Mouse (Mus musculus) liver, adult 2 months (tissue): ENCODE measurements around the gene 5730522E02Rik. TPM values are rescaled to one million over a fixed set of nuclear protein-coding genes. Genes with fewer than 3 reads are reported as not detected.

Experiments
- DNase-seq: peaks from one replicate; pipeline ENCODE4 v3.0.0-alpha.2; 2011; ENCODE audit warnings: low read depth, low spot score; ENCODE audit errors: extremely low read depth
- H3K27ac ChIP-seq: fragments of 200-500 bp; replicated peaks from 2 replicates; pipeline ENCODE4 v1.5.1; 2012; ENCODE audit warnings: low read depth, mild to moderate bottlenecking, control low read depth, inconsistent platforms, low read length; ENCODE audit not compliant: insufficient read depth
- H3K27me3 ChIP-seq: fragments of 200-500 bp; 2 replicates; pipeline ENCODE4 v1.6.1; 2012; ENCODE audit warnings: mild to moderate bottlenecking, moderate library complexity, low read length, inconsistent platforms; ENCODE audit not compliant: control insufficient read depth, insufficient read depth
- H3K36me3 ChIP-seq: fragments of 200-500 bp; 2 replicates; pipeline ENCODE4 v1.6.1; 2012; ENCODE audit warnings: low read length, inconsistent platforms; ENCODE audit not compliant: control insufficient read depth, insufficient read depth
- H3K4me1 ChIP-seq: fragments of 200-500 bp; 2 replicates; pipeline ENCODE4 v1.6.1; 2011; ENCODE audit warnings: low read length; ENCODE audit not compliant: control insufficient read depth, insufficient read depth
- H3K4me3 ChIP-seq: fragments of 200-500 bp; 2 replicates; pipeline ENCODE4 v1.5.1; 2011; ENCODE audit warnings: low read depth, mild to moderate bottlenecking, control low read depth, low read length, moderate library complexity; ENCODE audit not compliant: insufficient read depth
- H3K79me2 ChIP-seq: fragments of 200-500 bp; 2 replicates; pipeline ENCODE4 v1.6.1; 2012; ENCODE audit warnings: inconsistent platforms, mild to moderate bottlenecking, low read length, moderate library complexity; ENCODE audit not compliant: control insufficient read depth, insufficient read depth
- H3K9ac ChIP-seq: fragments of 200-500 bp; 2 replicates; pipeline ENCODE4 v1.6.1; 2012; ENCODE audit warnings: low read depth, mild to moderate bottlenecking, control low read depth, inconsistent platforms, low read length
- CTCF ChIP-seq: fragments of 200-500 bp; IDR thresholded peaks from 2 replicates; pipeline ENCODE4 v1.5.1; 2011; ENCODE audit warnings: low read depth, low read length, control low read depth
- POLR2A ChIP-seq: fragments of 200-500 bp; IDR thresholded peaks from 2 replicates; pipeline ENCODE4 v1.6.1; 2011; ENCODE audit warnings: low read length, control low read depth; ENCODE audit not compliant: insufficient read depth; ENCODE audit errors: extremely low read depth
- WGBS: fragments of 180-500 bp; shearing (Covaris S2); methylation state at CpG from one replicate; pipeline ENCODE4 v1.1.7; 2018; 5-methylcytosine and 5-hydroxymethylcytosine counted together
- polyA plus RNA-seq: library from polyadenylated mRNA; depleted of rRNA; stranded (reverse); fragments of >200 nt; gene quantifications from 2 replicates; pipeline ENCODE4 v1.2.3, GENCODE M21; 2012
- total RNA-seq: library from RNA; depleted of rRNA; stranded (reverse); fragments of >200 nt; gene quantifications from 2 replicates; pipeline ENCODE4 v1.2.3, GENCODE M21; 2014

5730522E02Rik gene
- total and polyA plus RNA-seq, 2 experiments = 0.16 to 0.83 TPM

DNA sequence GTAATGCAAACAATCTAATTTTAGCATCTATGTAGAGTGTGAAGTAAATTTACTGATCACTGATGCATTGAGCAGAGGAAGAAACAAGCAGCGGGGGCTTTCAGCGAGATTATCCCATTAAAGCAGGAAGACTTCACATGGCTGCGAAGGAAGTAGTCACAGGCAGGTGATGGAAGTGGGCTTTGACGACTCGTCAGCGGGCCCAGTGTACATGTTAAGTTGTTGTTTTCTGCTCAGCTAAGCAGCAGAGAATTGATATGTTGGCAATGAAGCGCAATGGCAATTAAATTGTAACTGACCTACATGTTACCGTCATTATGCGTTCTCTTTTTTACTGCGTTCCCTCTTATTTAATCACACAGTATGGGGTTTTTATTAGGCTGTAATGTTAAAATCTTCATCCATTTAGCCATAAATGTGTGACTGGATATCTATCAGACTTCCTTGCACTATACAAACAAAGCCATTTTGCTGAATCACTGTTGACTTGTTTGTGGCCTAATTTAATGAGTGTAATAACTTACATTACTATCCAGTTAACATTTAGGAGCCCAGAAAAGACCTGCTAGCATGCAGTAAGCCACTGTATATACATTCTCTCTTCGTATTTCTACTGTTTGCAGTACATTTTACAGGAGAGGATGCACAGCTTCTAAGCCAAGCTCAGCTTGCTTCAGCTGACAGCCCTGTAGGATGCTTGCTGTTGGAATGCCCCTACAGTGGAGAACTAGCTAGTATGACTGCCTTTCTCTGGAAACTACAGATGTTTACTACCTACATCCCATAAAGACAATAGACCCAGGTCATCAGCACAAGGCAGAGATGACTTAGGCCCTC lies 506.0 kb downstream of the 5730522E02Rik start:
- Histone ChIP-seq H3K9ac (no peak overlapping the region), H3K27ac (no peak overlapping the region), H3K36me3 (no peaks in the 10 kb centered on the region), H3K4me3 (no peak overlapping the region), H3K4me1 (no peaks in the 10 kb centered on the region), H3K79me2 (no peaks in the 10 kb centered on the region), H3K27me3 (no peaks in the 10 kb centered on the region)
- whole genome bisulfite sequencing = 78% methylated on average over 11 of the region's 11 CpGs
- no peak for DNase-seq
- TF ChIP-seq POLR2A (no peak), CTCF (no peak)

DNA sequence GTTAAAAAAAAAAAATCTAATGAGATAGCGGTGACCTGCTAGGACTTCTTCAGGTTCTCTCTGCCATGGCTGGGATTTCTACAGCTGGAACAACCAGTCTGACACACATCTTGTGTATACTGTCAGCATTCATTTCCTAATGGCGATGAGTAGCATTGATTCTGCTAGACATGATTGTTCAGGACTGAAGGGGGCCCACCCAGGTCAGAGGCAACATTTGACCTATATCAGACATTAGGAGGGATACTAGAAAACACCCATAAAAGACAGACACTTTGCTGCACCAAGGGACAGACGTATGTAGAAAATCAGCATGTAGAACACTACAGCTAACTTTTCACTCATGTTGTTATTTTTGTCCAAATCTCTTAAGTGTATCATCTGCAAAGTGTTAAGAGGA lies 507.8 kb downstream of the 5730522E02Rik start:
- H3K27ac ChIP-seq = no peak overlapping the region
- 77% methylated on average over 3 of the region's 3 CpGs for WGBS
- DNase-seq = no peak
- TF ChIP-seq POLR2A = no peak
- TF ChIP-seq CTCF = no peak
- no peak overlapping the region for H3K4me3 ChIP-seq
- H3K27me3 ChIP-seq = no peaks in the 10 kb centered on the region
- no peaks in the 10 kb centered on the region for H3K36me3 ChIP-seq
- no peak overlapping the region for H3K9ac ChIP-seq
- no peaks in the 10 kb centered on the region for H3K79me2 ChIP-seq
- H3K4me1 ChIP-seq = no peaks in the 10 kb centered on the region

DNA sequence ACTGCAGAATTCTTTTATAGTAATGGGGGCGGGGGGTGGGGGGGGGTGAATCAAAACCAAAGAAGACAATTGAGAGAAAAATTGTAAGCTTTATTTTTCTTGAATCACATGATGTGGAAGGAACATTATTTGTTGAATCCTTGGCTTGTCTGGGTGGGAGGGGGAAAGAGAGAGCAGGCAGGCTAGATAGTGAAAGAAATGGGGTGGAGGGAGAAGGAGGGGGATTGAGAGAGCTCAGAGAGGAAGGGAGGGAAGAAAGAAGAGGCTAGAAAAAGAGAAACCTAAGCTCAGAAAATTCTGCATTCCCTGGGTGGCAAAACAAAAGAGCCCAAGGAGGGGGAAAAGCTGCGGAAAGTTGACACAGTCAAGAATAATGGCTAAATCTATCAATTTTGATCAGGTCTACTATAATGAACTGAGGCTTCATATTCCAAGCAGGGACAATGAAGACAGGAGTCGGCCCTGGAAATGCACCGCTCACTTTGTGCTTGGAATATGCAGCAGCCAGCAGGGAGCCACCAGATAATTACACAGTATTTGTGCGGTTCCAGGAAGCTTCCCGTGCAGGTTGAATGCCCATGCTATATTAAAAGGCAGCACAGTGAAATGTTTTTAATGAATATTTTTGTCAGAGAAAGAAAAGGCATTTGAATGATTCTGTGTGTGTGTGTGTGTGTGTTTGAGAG lies 512.9 kb downstream of the 5730522E02Rik start:
- no peak overlapping the region for H3K9ac ChIP-seq
- no peaks in the 10 kb centered on the region for H3K36me3 ChIP-seq
- no peaks in the 10 kb centered on the region for H3K79me2 ChIP-seq
- TF ChIP-seq POLR2A = no peak
- TF ChIP-seq CTCF = no peak
- no peak for DNase-seq
- no peaks in the 10 kb centered on the region for H3K4me1 ChIP-seq
- H3K4me3 ChIP-seq = no peak overlapping the region
- H3K27me3 ChIP-seq = no peaks in the 10 kb centered on the region
- H3K27ac ChIP-seq = no peak overlapping the region
- WGBS = 78% methylated on average over 6 of the region's 6 CpGs

DNA sequence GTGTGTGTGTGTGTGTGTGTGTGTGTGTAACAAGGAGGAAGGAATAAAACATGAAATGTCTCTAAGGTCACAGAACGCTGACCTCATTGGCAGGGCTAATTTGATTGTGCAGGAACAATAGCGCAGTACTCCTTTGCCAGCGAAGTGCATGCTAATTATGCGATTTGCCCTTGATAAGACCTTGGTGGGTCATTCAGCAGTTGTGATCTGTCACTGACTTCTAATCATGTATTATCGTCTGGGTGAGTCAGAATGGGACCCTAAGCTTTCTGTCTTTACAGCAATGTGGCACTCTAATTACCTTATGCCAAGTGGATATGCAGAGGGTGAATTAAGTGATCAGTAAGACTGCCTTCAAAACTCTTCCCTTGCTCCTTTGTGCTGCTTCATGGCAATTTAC lies 514.4 kb downstream of the 5730522E02Rik start:
- Histone ChIP-seq H3K36me3 (no peaks in the 10 kb centered on the region), H3K9ac (no peak overlapping the region), H3K79me2 (no peaks in the 10 kb centered on the region), H3K4me1 (no peaks in the 10 kb centered on the region), H3K27me3 (no peaks in the 10 kb centered on the region), H3K4me3 (no peak overlapping the region), H3K27ac (no peak overlapping the region)
- TF ChIP-seq CTCF = no peak
- no peak for TF ChIP-seq POLR2A
- DNase-seq = no peak
- 82% methylated on average over 5 of the region's 5 CpGs for WGBS

DNA sequence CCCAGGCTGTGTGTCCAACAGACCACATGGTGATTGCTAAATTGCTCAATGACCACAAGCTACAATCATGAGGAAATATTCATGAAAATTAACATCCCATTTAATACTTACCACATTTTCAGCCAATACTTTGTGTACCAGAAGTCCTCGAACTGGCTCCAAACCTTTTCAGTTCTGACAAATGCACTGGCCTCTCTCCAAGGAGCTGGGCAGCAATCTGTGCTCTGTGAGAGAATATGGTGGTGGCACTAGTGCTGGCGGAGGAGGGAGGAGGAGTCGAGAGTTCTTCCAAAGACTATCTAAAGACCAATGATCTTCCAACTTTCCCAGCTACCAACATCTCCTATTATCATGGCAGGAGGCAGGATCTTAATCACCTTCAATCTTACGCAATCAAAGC lies 525.8 kb downstream of the 5730522E02Rik start:
- Histone ChIP-seq H3K4me1 (no peaks in the 10 kb centered on the region), H3K79me2 (no peaks in the 10 kb centered on the region), H3K4me3 (no peak overlapping the region), H3K27ac (no peak overlapping the region), H3K36me3 (no peaks in the 10 kb centered on the region), H3K9ac (no peak overlapping the region), H3K27me3 (no peaks in the 10 kb centered on the region)
- no peak for DNase-seq
- TF ChIP-seq POLR2A = no peak
- WGBS = 84% methylated on average over 4 of the region's 4 CpGs

DNA sequence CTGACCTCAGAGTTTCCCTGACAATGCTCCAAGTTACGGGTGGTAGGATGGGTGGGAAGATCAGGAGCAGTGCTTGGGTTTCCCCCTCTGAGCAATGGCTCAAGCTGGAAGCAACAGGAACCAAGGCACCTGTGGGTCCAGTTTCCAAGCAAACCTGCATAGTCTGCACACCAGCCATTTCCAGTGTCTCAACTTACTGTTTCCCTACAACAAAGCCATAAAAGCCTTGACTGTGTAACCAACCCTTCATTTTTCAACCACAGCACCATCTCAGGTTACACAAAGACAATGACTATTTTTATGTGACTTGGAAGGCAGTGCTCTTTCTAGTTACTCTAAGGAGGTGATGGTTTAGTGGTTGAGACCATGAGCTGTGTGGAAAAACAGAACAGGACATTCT lies 530.7 kb downstream of the 5730522E02Rik start:
- Histone ChIP-seq H3K27me3 (no peaks in the 10 kb centered on the region), H3K36me3 (no peaks in the 10 kb centered on the region), H3K79me2 (no peaks in the 10 kb centered on the region), H3K9ac (no peak overlapping the region), H3K27ac (no peak overlapping the region), H3K4me3 (no peak overlapping the region), H3K4me1 (no peaks in the 10 kb centered on the region)
- no peak for DNase-seq
- TF ChIP-seq POLR2A (no peak), CTCF (no peak)
- WGBS = 94% methylated on average over 1 of the region's 1 CpGs
